Mouse (Mus musculus): ENCODE measurements at regions not wholly inside any gene's neighbourhood (a gene's known extent, or its start where the extent isn't known, plus 50 kb on each side); places are given as distances from the start of the nearest gene placed in this dataset.
"Not testable (repeated sequence)": the region's sequence is repeated elsewhere in the genome, so short reads cannot be mapped to it uniquely, and the experiment has no call there.

DNA sequence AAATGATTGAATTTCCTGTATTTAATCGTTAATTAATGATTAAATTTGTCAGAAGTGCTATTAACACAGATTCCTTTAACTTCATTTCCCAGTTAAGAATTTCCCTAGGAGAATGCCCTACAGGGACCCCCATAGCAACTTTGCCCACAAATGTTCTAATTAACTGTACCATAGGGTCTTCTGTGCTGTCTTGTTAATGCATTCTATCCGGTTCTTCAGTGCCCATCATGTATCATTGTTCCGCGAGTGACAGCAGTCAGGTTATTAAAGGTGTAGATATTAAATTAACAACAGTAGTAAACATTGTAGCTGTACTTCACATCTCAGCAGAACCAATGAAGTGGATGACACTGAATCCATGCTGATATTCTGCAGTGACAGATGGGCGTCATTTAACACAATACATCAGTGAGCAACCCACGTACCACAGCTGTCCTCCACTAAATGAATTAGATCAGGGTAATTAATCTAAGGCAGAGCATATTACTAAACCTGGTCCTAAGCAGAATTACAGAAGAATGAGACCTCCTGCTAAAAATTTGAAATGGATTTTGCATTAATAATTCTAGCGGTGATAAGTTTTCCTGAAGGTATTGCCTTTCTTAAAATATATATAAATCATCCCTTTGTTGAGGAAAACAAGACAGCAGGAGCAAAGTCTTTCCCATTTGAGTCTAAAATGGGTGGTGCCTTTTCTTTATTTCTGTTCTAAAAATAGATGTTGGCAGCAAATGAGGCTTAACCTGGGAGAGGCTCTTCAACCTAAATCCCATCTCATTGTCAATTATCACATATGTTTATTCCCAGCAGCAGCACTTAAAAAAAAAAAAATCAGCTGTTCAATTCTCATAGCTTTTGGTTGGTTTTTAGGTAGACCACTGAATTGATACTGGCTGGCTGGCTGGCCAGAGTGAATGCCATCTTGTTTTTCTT lies 872.3 kb downstream of the Nxph1 start:
- no peaks in the 10 kb centered on the region for H3K9me3 ChIP-seq
- no peaks in the 10 kb centered on the region for H3K4me1 ChIP-seq
- no peak overlapping the region for H3K27ac ChIP-seq
- no peaks in the 10 kb centered on the region for H3K36me3 ChIP-seq (replicated peaks)
- H3K4me3 ChIP-seq: no peak overlapping the region
- no peak overlapping the region for H3K4me2 ChIP-seq
- H3K9ac ChIP-seq: no peak overlapping the region
- 60% methylated on average over 7 of the region's 7 CpGs for WGBS
- H3K27me3 ChIP-seq (replicated peaks): no peaks in the 10 kb centered on the region
- ATAC-seq (replicated peaks): peak; percentile 67; the same call in 1 of the 2 replicates

DNA sequence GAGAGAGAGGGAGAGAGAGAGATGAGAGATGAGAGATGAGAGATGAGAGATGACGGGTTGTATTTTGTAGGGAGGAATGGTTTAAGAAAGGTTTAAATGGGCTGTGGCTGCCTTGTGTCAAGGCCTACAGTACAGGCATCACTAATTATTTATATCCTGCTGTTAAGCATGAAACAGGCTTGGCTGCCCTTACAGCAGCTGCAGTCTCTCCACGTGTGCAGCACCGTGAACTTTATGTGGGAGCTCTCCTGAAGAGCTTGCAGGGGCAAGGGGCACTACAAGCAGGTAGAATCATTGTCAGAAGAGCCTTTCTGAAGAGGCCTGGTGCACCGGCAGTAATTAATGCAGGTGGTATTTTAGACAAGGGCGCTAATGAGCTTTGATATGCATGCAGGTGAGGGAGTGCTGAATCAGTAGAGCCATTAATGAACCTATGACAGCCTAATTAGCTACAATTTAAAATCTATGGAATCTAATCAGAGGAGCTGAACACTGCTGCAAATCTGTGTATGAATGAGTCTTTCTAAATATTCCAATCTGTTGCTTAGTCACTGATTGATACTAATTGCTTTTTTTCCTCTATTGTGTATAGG lies 886.7 kb downstream of the Nxph1 start:
- Histone ChIP-seq H3K4me1 (peaks cover 3% of the 10 kb centered on the region), H3K27me3 (replicated peaks) (no peaks in the 10 kb centered on the region), H3K4me2 (no peak overlapping the region), H3K4me3 (no peak overlapping the region), H3K36me3 (replicated peaks) (no peaks in the 10 kb centered on the region), H3K27ac (no peak overlapping the region), H3K9ac (no peak overlapping the region), H3K9me3 (no peaks in the 10 kb centered on the region)
- ATAC-seq (replicated peaks): peak; percentile 75
- 30% methylated on average over 5 of the region's 5 CpGs for WGBS

DNA sequence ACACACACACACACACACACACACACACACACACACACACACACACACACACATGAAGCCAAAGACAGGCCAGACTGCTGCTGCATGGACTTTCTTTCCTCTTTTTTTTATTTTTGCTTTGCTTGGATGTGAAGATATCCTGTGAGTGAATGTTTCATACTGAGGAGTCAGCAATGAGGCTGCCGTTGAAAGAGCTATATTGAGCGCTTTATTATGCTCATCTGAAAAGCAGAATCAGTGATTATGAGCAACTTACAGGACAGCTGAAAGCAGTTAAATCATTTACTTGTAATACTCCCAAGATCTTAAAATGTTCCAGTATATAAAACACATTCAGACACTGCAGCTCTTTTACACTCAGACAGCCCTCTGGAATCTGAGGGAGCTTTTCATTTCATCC lies 894.2 kb downstream of the Nxph1 start:
- no peak overlapping the region for H3K4me2 ChIP-seq
- H3K9me3 ChIP-seq: no peaks in the 10 kb centered on the region
- no peaks in the 10 kb centered on the region for H3K4me1 ChIP-seq
- no peak overlapping the region for H3K4me3 ChIP-seq
- H3K27ac ChIP-seq: no peak overlapping the region
- H3K9ac ChIP-seq: no peak overlapping the region
- 71% methylated on average over 2 of the region's 2 CpGs for WGBS
- H3K36me3 ChIP-seq (replicated peaks): no peaks in the 10 kb centered on the region
- no peaks in the 10 kb centered on the region for H3K27me3 ChIP-seq (replicated peaks)
- ATAC-seq (replicated peaks): no peak

DNA sequence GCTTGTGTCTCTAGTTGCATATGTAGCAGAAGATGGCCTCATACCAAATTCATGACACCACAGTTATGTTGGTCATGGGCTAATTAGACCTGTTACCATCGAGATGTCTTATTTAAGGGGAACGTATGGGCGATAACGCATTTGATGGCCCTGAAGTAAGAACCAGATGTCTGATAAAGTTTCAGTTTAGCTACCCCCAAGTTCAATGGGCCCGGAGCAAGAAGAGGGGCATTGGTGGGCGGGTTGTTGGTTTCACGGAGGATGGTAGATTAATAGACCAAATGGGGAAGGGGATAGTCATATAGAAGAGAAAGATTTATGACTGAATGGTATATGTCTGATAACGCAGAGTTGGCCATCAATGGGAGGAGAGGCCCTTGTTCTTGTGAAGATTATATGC lies 941.6 kb downstream of the Nxph1 start:
- 92% methylated on average over 8 of the region's 8 CpGs for WGBS
- not testable (repeated sequence) for H3K4me1 ChIP-seq; H3K4me2 ChIP-seq; H3K9me3 ChIP-seq; H3K27me3 ChIP-seq (replicated peaks); H3K9ac ChIP-seq; H3K36me3 ChIP-seq (replicated peaks); H3K27ac ChIP-seq; H3K4me3 ChIP-seq
- ATAC-seq (replicated peaks): peak; percentile 100
